Mouse (Mus musculus) Patski (cell line): ENCODE measurements around the gene Mllt6. TPM values are rescaled to one million over a fixed set of nuclear protein-coding genes. Genes with fewer than 3 reads are reported as not detected.
"Not testable (repeated sequence)": the region's sequence is repeated elsewhere in the genome, so short reads cannot be mapped to it uniquely, and the experiment has no call there.

Source experiments
- ATAC-seq: fragments of 100-300 bp; one replicate; pipeline ENCODE4 v1.8.0; 2021
- CTCF ChIA-PET: fragments of 350-600 bp; sonication (Branson Sonifier 250); formaldehyde crosslinking; loops from one replicate; lab custom pipeline; 2022; ENCODE audit warnings: inconsistent platforms; lab: Charles Lee
- POLR2A ChIA-PET: fragments of 350-600 bp; sonication (Branson Sonifier 250); formaldehyde crosslinking; loops from one replicate; lab custom pipeline; 2022; ENCODE audit warnings: antibody characterized with exemption, inconsistent platforms; lab: Charles Lee
- DNase-seq: peaks from one replicate; pipeline ENCODE4 v3.0.0-alpha.2; 2011; ENCODE audit warnings: low read depth, low spot score
- H3K27me3 ChIP-seq: fragments of 371-371 bp; one replicate; pipeline ENCODE4 v1.5.1; 2021
- CTCF ChIP-seq: fragments of 100-300 bp; IDR thresholded peaks from one replicate; pipeline ENCODE4 v1.5.1; 2021
- in situ Hi-C: fragments of 300-500 bp; cut with MboI; formaldehyde crosslinking; loops from 3 replicates; pipeline ENCODE4 v1.11.1; 2018; ENCODE audit warnings: low pct_unique_long_range_greater_than_20kb, mixed read lengths
- polyA plus RNA-seq: library from polyadenylated mRNA; unstranded; gene quantifications from one replicate; pipeline ENCODE4 v1.2.3, GENCODE M21; 2021

The Mllt6 gene
- polyA plus RNA-seq, 1 experiment from 2014 or later = 28.1 TPM

DNA sequence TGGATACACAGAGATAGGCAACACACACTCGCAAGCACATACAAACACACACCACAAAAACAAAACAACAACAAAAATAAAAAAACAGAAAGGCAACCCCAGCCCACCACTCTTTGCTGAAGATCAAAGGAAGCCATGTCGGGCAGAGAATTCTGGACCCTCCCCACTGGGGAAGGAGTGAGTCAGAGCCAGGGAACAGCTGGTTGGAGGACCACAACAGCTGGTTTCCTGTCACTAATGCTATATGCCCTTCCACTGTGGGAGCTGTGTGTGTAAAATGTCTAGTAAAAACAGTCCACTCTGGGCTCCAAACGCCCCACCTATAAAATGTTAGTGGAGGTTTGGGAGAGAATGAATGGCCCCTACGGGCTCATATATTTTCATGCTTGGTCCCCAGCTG lies 58.1 kb downstream of the Mllt6 start:
- TF ChIP-seq CTCF = no peak
- CTCF ChIA-PET = no interaction called here
- POLR2A ChIA-PET = interaction anchor here (0.6 to 0.8 kb wide), 2 partner anchors 12 to 23 kb away, joined by 4 to 5 read pairs; no protein-coding TSS in a partner anchor
- in situ Hi-C loops = no loop called here
- ATAC-seq (no peak), DNase-seq (no peak)
- H3K27me3 ChIP-seq = no peaks in the 10 kb centered on the region

DNA sequence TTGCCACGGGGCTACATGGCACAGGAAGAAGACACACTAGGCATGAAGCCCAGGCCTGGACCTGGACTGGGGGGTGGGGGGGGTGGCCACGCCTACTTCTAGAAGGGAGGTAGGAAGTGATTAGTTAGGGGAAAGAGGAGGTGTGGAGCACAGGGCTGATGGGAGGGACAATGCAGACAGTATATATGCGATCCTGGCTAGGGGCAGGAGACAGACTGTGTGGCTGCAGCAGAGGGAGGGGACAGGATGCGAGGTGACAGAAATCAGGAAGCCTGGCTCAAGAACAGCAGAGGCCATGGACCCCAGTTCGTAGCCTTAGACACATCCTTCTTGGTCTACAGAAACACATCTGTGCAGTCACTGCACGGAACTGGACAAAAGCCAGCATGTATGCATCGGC lies 60.5 kb downstream of the Mllt6 start:
- no peak for DNase-seq
- no peak for ATAC-seq
- ChIA-PET CTCF (no interaction called here), POLR2A (no interaction called here)
- in situ Hi-C loops = no loop called here
- no peaks in the 10 kb centered on the region for H3K27me3 ChIP-seq
- TF ChIP-seq CTCF = no peak

DNA sequence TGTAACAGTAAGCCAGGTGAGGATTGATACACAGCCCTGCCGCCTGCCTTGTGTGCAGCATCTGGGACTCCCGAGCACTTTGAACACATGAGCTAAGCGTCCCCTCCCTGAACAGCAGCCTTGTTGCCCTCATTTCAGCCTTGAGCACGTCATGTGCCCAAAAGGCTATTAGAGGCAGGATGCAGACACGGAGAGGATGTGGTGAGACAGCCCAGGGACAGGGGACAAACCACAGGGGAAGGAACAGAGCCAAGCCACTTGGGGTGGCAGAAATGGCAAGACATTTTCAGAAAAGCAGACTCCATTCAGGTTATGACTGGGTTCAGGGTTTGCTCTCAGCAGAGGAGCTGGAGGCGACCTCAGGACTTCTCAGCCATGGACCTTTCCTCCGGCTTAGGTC lies 65.1 kb downstream of the Mllt6 start:
- in situ Hi-C loops = no loop called here
- TF ChIP-seq CTCF = no peak
- POLR2A ChIA-PET = interaction anchor here (1.8 kb wide), 1 partner anchor 25 kb away, joined by 4 read pairs; the partner anchor contains the start of gene Psmb3
- H3K27me3 ChIP-seq = no peaks in the 10 kb centered on the region
- CTCF ChIA-PET = no interaction called here
- no peak for ATAC-seq
- DNase-seq = no peak

DNA sequence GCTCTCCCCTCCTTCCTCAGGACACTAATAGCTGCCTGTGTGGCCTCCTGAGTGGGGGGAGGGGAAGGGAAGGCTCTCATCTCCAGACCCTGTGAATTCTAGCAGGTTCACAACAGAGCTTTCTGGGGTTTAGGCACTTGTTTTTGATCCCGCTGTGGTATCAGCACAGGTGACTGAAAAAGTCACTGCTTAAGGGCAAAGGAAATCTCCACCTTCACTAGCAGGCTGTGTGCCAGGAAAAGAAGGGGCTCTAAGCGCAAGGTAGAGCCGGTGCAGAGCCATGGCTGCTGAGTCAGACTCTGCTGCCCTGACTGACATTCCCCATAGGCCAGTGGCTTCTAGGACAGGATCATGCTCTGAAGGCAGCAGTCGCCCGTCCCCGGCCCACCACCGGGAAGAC lies 65.5 kb downstream of the Mllt6 start:
- TF ChIP-seq CTCF = no peak
- ATAC-seq (no peak), DNase-seq (no peak)
- in situ Hi-C loops = no loop called here
- no peaks in the 10 kb centered on the region for H3K27me3 ChIP-seq
- ChIA-PET POLR2A (interaction anchor here (1.8 kb wide), 1 partner anchor 26 kb away, joined by 4 read pairs; the partner anchor contains the start of gene Psmb3), CTCF (no interaction called here)

DNA sequence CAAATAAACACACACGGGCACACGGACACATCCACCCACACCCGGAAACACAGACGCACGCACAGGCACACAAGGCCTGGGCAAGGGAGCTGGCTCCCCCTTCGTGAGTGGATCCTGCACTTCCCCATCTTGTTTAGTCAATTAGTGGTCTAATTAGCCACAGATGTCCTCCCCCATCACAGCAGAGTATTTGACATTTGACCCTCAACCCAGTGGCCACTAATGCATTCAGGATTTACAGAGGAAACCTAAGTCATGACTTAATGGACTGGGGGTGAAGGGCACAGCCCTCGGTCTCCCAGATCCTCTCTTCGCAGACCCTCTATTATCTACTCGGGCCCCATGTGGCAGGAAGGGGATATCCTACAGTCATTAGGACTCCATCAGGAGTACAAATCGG lies 70.5 kb downstream of the Mllt6 start:
- no peak for ATAC-seq

DNA sequence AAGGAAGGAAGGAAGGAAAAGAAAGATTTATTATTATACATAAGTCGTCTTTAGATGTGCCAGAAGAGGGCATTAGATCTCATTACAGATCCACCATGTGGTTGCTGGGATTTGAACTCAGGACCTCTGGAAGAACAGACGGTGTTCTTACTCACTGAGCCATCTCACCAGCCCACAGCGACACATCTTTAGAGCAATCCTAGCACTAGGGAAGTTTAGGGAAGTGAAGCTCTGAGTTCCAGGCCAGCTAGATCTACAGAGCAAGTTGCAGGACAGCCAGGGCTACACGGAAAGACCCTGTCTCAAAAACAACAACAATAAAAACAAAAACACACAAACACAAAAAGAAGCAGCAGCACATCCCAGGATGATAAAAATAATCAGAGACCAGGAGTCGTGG lies 71.6 kb downstream of the Mllt6 start:
- in situ Hi-C loops, POLR2A ChIA-PET, H3K27me3 ChIP-seq, DNase-seq, ATAC-seq: not testable (repeated sequence)
- CTCF ChIA-PET = interaction anchor here (1.3 kb wide), 1 partner anchor 11 kb away, joined by 3 read pairs; no protein-coding TSS in a partner anchor

More for the DNA sequence above, 70.5 kb downstream of the Mllt6 start:
- TF ChIP-seq CTCF = no peak
- CTCF ChIA-PET = interaction anchor here (1.5 kb wide), 1 partner anchor 8 kb away, joined by 4 read pairs; no protein-coding TSS in a partner anchor
- POLR2A ChIA-PET = no interaction called here
- H3K27me3 ChIP-seq = no peaks in the 10 kb centered on the region
- no peak for DNase-seq
- in situ Hi-C loops = no loop called here

Other genes with a start within 250 kb of the Mllt6 start
- gene Arhgap23, start 247.9 kb upstream of the Mllt6 start, polyA plus RNA-seq = 16.0 TPM
- 0.17 TPM for gene 4933428G20Rik, start 163.1 kb upstream of the Mllt6 start, polyA plus RNA-seq
- 1.8 TPM for gene Srcin1, start 87.2 kb upstream of the Mllt6 start, polyA plus RNA-seq
- 5.3 TPM for gene Epop, start 33.7 kb upstream of the Mllt6 start, polyA plus RNA-seq
- gene Cisd3, start 22.4 kb downstream of the Mllt6 start, polyA plus RNA-seq = 60.3 TPM
- gene Pcgf2, start 37.1 kb downstream of the Mllt6 start, polyA plus RNA-seq = 47.3 TPM
- 246 TPM for gene Psmb3, start 40.0 kb downstream of the Mllt6 start, polyA plus RNA-seq
- gene Pip4k2b, start 81.3 kb downstream of the Mllt6 start, polyA plus RNA-seq = 30.9 TPM
- 20.1 TPM for gene Cwc25, start 103.1 kb downstream of the Mllt6 start, polyA plus RNA-seq
- gene 1700001P01Rik, start 112.5 kb downstream of the Mllt6 start, polyA plus RNA-seq = 0.10 TPM
- 568 TPM for gene Rpl23, start 119.0 kb downstream of the Mllt6 start, polyA plus RNA-seq
- gene Lasp1, start 135.6 kb downstream of the Mllt6 start, polyA plus RNA-seq = 246 TPM
- 1.5 TPM for gene B230217C12Rik, start 177.4 kb downstream of the Mllt6 start, polyA plus RNA-seq
- gene Fbxo47, start 220.7 kb downstream of the Mllt6 start, polyA plus RNA-seq = 1.5 TPM